Mouse (Mus musculus): ENCODE data around the gene Idh3g. TPM values are rescaled to one million over a fixed set of nuclear protein-coding genes. Genes with fewer than 3 reads are reported as not detected.

Gene Idh3g
- polyA plus RNA-seq, 1 experiment from 2014 or later = 219 TPM

DNA sequence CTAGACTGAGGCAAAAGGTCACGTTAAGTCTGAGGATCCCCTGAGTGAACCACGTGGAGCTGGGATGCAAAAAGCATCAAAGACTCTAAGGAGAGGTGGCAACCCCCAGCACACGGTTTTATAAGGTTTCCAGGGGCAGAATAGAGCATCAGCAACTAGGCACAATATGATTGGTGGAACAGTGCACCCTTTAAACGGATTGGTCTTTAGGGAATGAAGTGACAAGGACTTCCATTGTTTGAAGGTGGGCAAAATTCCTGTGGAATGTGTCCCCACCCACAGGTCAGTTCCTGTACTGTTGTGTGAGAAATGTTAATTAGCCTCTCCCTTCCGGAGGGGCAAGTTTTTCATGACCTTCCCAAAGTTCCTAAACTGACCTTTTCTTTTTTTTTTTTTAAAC is 47.5 kb downstream of the Idh3g start:
- H3K4me1 ChIP-seq = no peaks in the 10 kb centered on the region
- WGBS = 59% methylated on average over 5 of the region's 5 CpGs
- H3K27me3 ChIP-seq (ENCODE audit: insufficient read depth, poor library complexity, severe bottlenecking) = peaks cover 14% of the 10 kb centered on the region; the same call in 1 of the 2 replicates
- H3K36me3 ChIP-seq = no peaks in the 10 kb centered on the region
- no peak overlapping the region for H3K27ac ChIP-seq
- no peaks in the 10 kb centered on the region for H3K9me3 ChIP-seq
- no peak for DNase-seq (ENCODE audit: low spot score)
- no peak overlapping the region for H3K4me3 ChIP-seq

DNA sequence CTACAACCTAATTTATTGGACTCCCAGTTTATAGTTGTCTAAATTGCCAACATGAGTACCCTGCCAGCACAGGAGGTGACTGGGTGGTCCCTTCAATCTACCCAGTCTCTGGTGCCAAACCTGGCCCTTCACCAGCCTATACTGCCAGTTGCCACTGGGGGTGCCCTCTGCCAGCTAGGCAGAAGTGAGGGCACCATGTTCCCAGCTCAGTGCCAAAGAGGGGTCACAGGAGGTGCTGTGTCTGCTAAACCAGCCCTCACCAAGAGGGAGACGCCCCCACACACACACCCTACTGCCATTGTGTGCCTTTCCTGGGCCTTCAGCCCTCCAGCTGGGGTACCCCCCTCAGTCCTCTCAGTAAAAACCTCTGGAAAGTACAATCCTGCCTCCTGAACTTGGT is 48.5 kb downstream of the Idh3g start:
- DNase-seq (ENCODE audit: low spot score) = no peak
- Histone ChIP-seq H3K4me1 (no peaks in the 10 kb centered on the region), H3K36me3 (no peaks in the 10 kb centered on the region), H3K27ac (no peak overlapping the region), H3K27me3 (ENCODE audit: insufficient read depth, poor library complexity, severe bottlenecking) (peaks cover 18% of the 10 kb centered on the region; the same call in 1 of the 2 replicates), H3K9me3 (no peaks in the 10 kb centered on the region), H3K4me3 (no peak overlapping the region)
- WGBS = 69% methylated on average over 1 of the region's 1 CpGs

DNA sequence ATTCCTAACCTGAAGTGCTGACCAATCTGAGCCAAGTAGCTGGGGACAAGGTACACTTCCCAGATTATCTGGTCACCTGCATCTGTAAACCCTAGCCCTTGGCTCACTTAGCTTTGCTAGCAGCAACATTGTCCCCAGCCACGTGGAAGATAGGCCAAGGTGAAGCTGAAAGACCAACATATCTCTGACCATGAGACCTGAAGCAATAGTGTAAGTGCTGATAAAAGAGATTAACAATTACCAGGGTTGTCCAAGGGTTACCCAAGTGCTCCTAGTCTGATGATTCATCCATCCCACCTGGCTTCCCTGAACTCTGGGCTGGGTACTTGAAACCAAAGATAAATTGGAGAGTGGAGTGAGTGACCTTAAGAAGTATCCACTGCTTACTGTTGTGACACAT is 55.8 kb downstream of the Idh3g start:
- no peak overlapping the region for H3K27ac ChIP-seq
- peaks cover 7% of the 10 kb centered on the region; the same call in 1 of the 2 replicates for H3K36me3 ChIP-seq
- WGBS = 43% methylated on average over 1 of the region's 1 CpGs

More for the DNA sequence above, 55.8 kb downstream of the Idh3g start:
- Histone ChIP-seq H3K4me1 (no peaks in the 10 kb centered on the region), H3K27me3 (ENCODE audit: insufficient read depth, poor library complexity, severe bottlenecking) (0 out of 2 replicates have a peak, but pooled peaks cover 7% of the 10 kb centered on the region), H3K4me3 (no peak overlapping the region), H3K9me3 (no peaks in the 10 kb centered on the region)
- no peak for DNase-seq (ENCODE audit: low spot score)

Other genes starting within 250 kb of the Idh3g start
- 26.1 and 65.3 TPM in 2 replicates for gene Dusp9, start 147.5 kb downstream of the Idh3g start, polyA plus RNA-seq (2016; fragmentation: Nextera tagmentation; extraction: Ambion mirVana)
- 7.3 and 8.0 TPM in 2 replicates for gene Pnck, start 126.8 kb downstream of the Idh3g start, polyA plus RNA-seq (2016; fragmentation: Nextera tagmentation; extraction: Ambion mirVana)
- gene Slc6a8, start 113.7 kb downstream of the Idh3g start, polyA plus RNA-seq (2016; fragmentation: Nextera tagmentation; extraction: Ambion mirVana) = 5.8 and 6.2 TPM in 2 replicates
- gene Bcap31, start 70.7 kb downstream of the Idh3g start, polyA plus RNA-seq (2016; fragmentation: Nextera tagmentation; extraction: Ambion mirVana) = 178 and 211 TPM in 2 replicates
- gene Abcd1, start 70.3 kb downstream of the Idh3g start, polyA plus RNA-seq (2016; fragmentation: Nextera tagmentation; extraction: Ambion mirVana) = 9.8 and 11.7 TPM in 2 replicates
- gene Plxnb3, start 29.8 kb downstream of the Idh3g start, polyA plus RNA-seq (2016; fragmentation: Nextera tagmentation; extraction: Ambion mirVana) = 0.13 and 0.46 TPM in 2 replicates
- gene Srpk3, start 12.5 kb downstream of the Idh3g start, polyA plus RNA-seq (2016; fragmentation: Nextera tagmentation; extraction: Ambion mirVana) = 39.2 and 81.4 TPM in 2 replicates
- 156 and 158 TPM in 2 replicates for gene Ssr4, start 131 bp upstream of the Idh3g start, polyA plus RNA-seq (2016; fragmentation: Nextera tagmentation; extraction: Ambion mirVana)
- gene Pdzd4, start 38.1 kb upstream of the Idh3g start, polyA plus RNA-seq (2016; fragmentation: Nextera tagmentation; extraction: Ambion mirVana) = 0.32 and 0.38 TPM in 2 replicates
- not detected in 2 replicates for gene Avpr2, start 105.2 kb upstream of the Idh3g start, polyA plus RNA-seq (2016; fragmentation: Nextera tagmentation; extraction: Ambion mirVana)
- 1.7 and 2.3 TPM in 2 replicates for gene L1cam, start 109.2 kb upstream of the Idh3g start, polyA plus RNA-seq (2016; fragmentation: Nextera tagmentation; extraction: Ambion mirVana)
- gene Arhgap4, start 135.0 kb upstream of the Idh3g start, polyA plus RNA-seq (2016; fragmentation: Nextera tagmentation; extraction: Ambion mirVana) = 1.3 and 3.0 TPM in 2 replicates
- 124 and 146 TPM in 2 replicates for gene Naa10, start 135.0 kb upstream of the Idh3g start, polyA plus RNA-seq (2016; fragmentation: Nextera tagmentation; extraction: Ambion mirVana)
- 43.1 and 58.2 TPM in 2 replicates for gene Renbp, start 144.0 kb upstream of the Idh3g start, polyA plus RNA-seq (2016; fragmentation: Nextera tagmentation; extraction: Ambion mirVana)
- gene Hcfc1, start 179.5 kb upstream of the Idh3g start, polyA plus RNA-seq (2016; fragmentation: Nextera tagmentation; extraction: Ambion mirVana) = 49.5 and 56.8 TPM in 2 replicates
- gene Irak1, start 237.0 kb upstream of the Idh3g start, polyA plus RNA-seq (2016; fragmentation: Nextera tagmentation; extraction: Ambion mirVana) = 59.3 and 60.8 TPM in 2 replicates

Data from heart, embryonic 10.5 days (tissue).